Mouse (Mus musculus) 416B (cell line): ENCODE measurements at regions not wholly inside any gene's neighbourhood (a gene's known extent, or its start where the extent isn't known, plus 50 kb on each side); places are given as distances from the start of the nearest gene placed in this dataset.

ENCODE experiments used
- DNase-seq: peaks from one replicate; pipeline ENCODE4 v3.0.0; 2011; ENCODE audit warnings: low read depth

- DNase-seq: peak; percentile 78
These were observed 1275.0 kb upstream of the Alcam start for GRCm38 (mm10) chr16:53728922-53729321.
